ENCODE assay signal across 27 mouse cellular contexts in genomic region chr13:89288201-89288600, GRCm38 (mm10).
A peak's percentile ranks its signal among the peaks of the same experiment; 100 is the strongest.
DNase-seq lines count a peak whose midpoint lies in the region; ATAC-seq and TF ChIP-seq lines count a peak whose summit lies in the region.
"Had no signal": no experiment of that assay in that cellular context is flagged by ENCODE, and none has a peak within 500 bp of the region (broad histone marks: within the 10 kb centered on the region; RNA-seq: fewer than 3 reads in every experiment).

No protein-coding gene starts in this region.

- H3K27me3 ChIP-seq in kidney, embryonic 15.5 days: no peaks in the 10 kb centered on the region
- H3K27me3 ChIP-seq: heart, embryonic 13.5 days; limb, embryonic 12.5 days; liver, embryonic 15.5 days; neural tube, embryonic 15.5 days; stomach, embryonic 15.5 days had no signal

- H3K36me3 ChIP-seq in kidney, embryonic 15.5 days: no peaks in the 10 kb centered on the region
- H3K36me3 ChIP-seq: heart, embryonic 13.5 days; limb, embryonic 12.5 days; liver, embryonic 15.5 days; neural tube, embryonic 15.5 days; stomach, embryonic 15.5 days had no signal

- TF ChIP-seq CTCF in lung, adult 2 months (IDR thresholded peaks at IDR 0.05; ENCODE audit: insufficient read depth, low read length): no peak

- no peak overlapping the region for H3K4me2 ChIP-seq in kidney, embryonic 15.5 days
- H3K4me2 ChIP-seq: heart, embryonic 13.5 days; hindbrain, embryonic 14.5 days; limb, embryonic 12.5 days; liver, embryonic 15.5 days; neural tube, embryonic 15.5 days; stomach, embryonic 15.5 days had no signal

- H3K4me3 ChIP-seq in kidney, embryonic 15.5 days (replicated peaks): no peak overlapping the region
- H3K4me3 ChIP-seq in lung, adult 2 months (replicated peaks; ENCODE audit: extremely low read depth, low read depth, low read length): no peak overlapping the region
- H3K4me3 ChIP-seq: erythroblast, embryonic 14.5 days; heart, adult 2 months; heart, embryonic 13.5 days; layer of hippocampus, adult 2 months; left cerebral cortex, adult 2 months; limb, embryonic 12.5 days; liver, embryonic 15.5 days; neural tube, embryonic 15.5 days; stomach, embryonic 15.5 days had no signal

- H3K4me1 ChIP-seq in kidney, embryonic 15.5 days: no peaks in the 10 kb centered on the region
- no peaks in the 10 kb centered on the region for H3K4me1 ChIP-seq in lung, adult 2 months (ENCODE audit: control insufficient read depth, insufficient read depth, low read length)
- H3K4me1 ChIP-seq: heart, embryonic 13.5 days; limb, embryonic 12.5 days; liver, embryonic 15.5 days; neural tube, embryonic 15.5 days; stomach, embryonic 15.5 days had no signal

- peak; percentile 6 for DNase-seq in adrenal gland, postnatal 10 days
- no peak for DNase-seq in adrenal gland, postnatal 25 days
- DNase-seq in kidney, postnatal 4 days: no peak
- peak; percentile 3 for DNase-seq in lung, postnatal 25 days (ENCODE audit: low spot score)
- DNase-seq in lung, adult 2 months: no peak
- peak; percentile 15 for DNase-seq in kidney, postnatal 14 days
- no peak for DNase-seq in cerebellum, postnatal 10 days
- DNase-seq: B cell, adult 2 months; cerebellum, adult 11 months; cerebellum, adult 9-10 months; heart, adult 2 months; heart, postnatal 10 days; midbrain, embryonic 14.5 days; retina, postnatal 1 day; right cerebral cortex, postnatal 14 days had no signal

- ATAC-seq in kidney, embryonic 15.5 days (replicated peaks; ENCODE audit: low FRiP score): 0 out of 2 replicates have a peak, but pooled peaks have one; percentile 40
- ATAC-seq: forebrain, embryonic 16.5 days; intestine, postnatal 0 days had no signal

- no peak overlapping the region for H3K9ac ChIP-seq in kidney, embryonic 15.5 days
- H3K9ac ChIP-seq: heart, embryonic 13.5 days; hindbrain, embryonic 14.5 days; limb, embryonic 12.5 days; liver, embryonic 15.5 days; neural tube, embryonic 15.5 days; stomach, embryonic 15.5 days had no signal

- 54% methylated on average over 4 of the region's 4 CpGs for WGBS in kidney, embryonic 15.5 days
- 29% methylated on average over 4 of the region's 4 CpGs for WGBS in lung, adult 2 months

- no peak overlapping the region for H3K27ac ChIP-seq in kidney, embryonic 15.5 days
- H3K27ac ChIP-seq: heart, adult 2 months; heart, embryonic 13.5 days; hindbrain, embryonic 14.5 days; layer of hippocampus, adult 2 months; left cerebral cortex, adult 2 months; limb, embryonic 12.5 days; liver, embryonic 15.5 days; neural tube, embryonic 15.5 days; stomach, embryonic 15.5 days had no signal

- no peaks in the 10 kb centered on the region for H3K9me3 ChIP-seq in kidney, embryonic 15.5 days (replicated peaks)
- H3K9me3 ChIP-seq: heart, embryonic 13.5 days; limb, embryonic 12.5 days; liver, embryonic 15.5 days; neural tube, embryonic 15.5 days; stomach, embryonic 15.5 days had no signal

- TF ChIP-seq POLR2A in lung, adult 2 months (IDR thresholded peaks at IDR 0.05; ENCODE audit: borderline replicate concordance, extremely low read depth, low read depth, low read length): no peak

Comparison
In these comparisons a context has a peak if more than half of its experiments do, and no peak if none do; other contexts are left out.
1. DNase-seq: peak in adrenal gland, postnatal 10 days (single experiment), lung, postnatal 25 days (single experiment) and kidney, postnatal 14 days (single experiment); none in adrenal gland, postnatal 25 days (single experiment), kidney, postnatal 4 days (0 of 2), lung, adult 2 months (single experiment) and cerebellum, postnatal 10 days (0 of 2).